Mouse (Mus musculus): ENCODE data around the gene Prkar1b. TPM values are rescaled to one million over a fixed set of nuclear protein-coding genes. Genes with fewer than 3 reads are reported as not detected.

Gene Prkar1b
- polyA plus RNA-seq, 1 experiment = 6.6 TPM

DNA sequence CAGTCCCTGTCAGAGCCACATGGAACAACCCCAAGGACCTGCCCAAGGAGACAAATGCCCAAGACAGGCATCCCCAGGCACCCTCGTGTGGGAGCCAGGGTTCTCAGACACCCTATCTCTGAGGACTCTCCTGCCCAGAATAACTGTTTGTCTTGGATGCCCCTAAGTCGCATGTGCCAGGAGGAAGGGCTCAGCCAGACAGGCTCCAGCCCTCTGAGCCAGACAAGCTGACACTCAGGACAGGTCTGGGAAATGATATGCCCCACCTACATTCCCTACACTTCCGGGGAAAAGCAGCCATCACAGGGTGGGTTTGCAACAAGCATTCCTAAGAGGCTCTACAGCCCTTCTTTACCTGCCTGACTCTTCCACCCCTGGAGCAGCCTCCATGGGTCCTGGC is 172.0 kb downstream of the Prkar1b start:
- TF ChIP-seq CTCF (IDR thresholded peaks at IDR 0.05; ENCODE audit: control insufficient read depth, insufficient read depth, low read length) = no peak
- TF ChIP-seq POLR2A (IDR thresholded peaks at IDR 0.05; ENCODE audit: borderline replicate concordance, control insufficient read depth, low read depth, low read length) = no peak
- WGBS = 75% methylated on average over 3 of the region's 3 CpGs
- Histone ChIP-seq H3K27ac (ENCODE audit: control insufficient read depth, insufficient read depth, low read depth, low read length, poor library complexity) (no peak overlapping the region), H3K4me3 (replicated peaks; ENCODE audit: control insufficient read depth, low read depth, low read length) (no peak overlapping the region), H3K4me1 (ENCODE audit: control insufficient read depth, insufficient read depth, low read length) (no peaks in the 10 kb centered on the region)

DNA sequence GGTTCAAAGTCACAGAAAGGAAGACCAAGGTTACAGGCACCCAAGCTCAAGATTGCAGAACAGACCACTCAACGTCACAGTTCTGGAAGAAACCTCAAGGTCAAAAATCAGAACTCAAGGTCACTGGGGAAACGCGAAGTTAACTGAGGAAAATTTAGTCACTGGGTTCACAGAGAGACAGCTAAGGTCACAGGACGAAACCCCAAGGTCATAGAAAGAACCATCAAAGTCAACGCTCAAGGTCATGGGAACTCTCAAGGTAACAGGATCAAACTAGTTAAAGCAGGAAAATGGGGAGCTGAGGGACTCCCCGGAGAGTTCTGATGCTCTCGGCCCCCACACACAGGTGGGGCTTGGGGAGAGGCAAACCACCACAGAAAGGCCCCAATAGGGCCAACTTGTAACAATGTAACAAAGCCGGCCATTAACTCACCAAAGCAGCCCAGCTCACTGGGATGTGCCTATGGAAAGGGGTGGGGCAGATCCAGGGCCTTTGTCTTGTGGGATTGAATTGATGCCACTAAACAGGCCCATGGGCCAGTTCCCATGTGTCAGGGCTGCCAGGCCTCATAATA is 174.8 kb downstream of the Prkar1b start:
- H3K4me3 ChIP-seq (replicated peaks; ENCODE audit: control insufficient read depth, low read depth, low read length) = no peak overlapping the region
- TF ChIP-seq CTCF (IDR thresholded peaks at IDR 0.05; ENCODE audit: control insufficient read depth, insufficient read depth, low read length) (no peak), POLR2A (IDR thresholded peaks at IDR 0.05; ENCODE audit: borderline replicate concordance, control insufficient read depth, low read depth, low read length) (no peak)
- no peaks in the 10 kb centered on the region for H3K4me1 ChIP-seq (ENCODE audit: control insufficient read depth, insufficient read depth, low read length)
- H3K27ac ChIP-seq (ENCODE audit: control insufficient read depth, insufficient read depth, low read depth, low read length, poor library complexity) = no peak overlapping the region
- WGBS = 86% methylated on average over 8 of the region's 8 CpGs

DNA sequence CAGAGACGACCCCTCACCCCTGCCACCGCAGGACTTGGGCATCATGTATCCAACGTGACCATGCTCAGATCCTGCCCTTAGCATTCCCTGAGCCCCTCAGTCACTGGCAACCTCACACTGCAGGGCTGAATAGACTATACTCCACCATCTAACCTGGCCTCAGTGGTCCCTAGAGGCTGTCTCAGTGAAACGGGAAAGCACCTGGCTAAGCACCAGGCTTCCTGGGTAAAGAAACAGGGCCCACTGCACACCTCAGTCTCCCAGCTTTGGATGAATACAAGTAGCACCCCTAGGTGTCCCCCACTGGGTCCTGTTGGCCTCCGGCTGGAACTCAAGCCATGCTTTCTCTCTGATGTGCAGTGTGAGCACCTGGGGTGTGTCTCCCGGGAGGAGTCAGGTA is 176.3 kb downstream of the Prkar1b start:
- Histone ChIP-seq H3K27ac (ENCODE audit: control insufficient read depth, insufficient read depth, low read depth, low read length, poor library complexity) (no peak overlapping the region), H3K4me3 (replicated peaks; ENCODE audit: control insufficient read depth, low read depth, low read length) (no peak overlapping the region), H3K4me1 (ENCODE audit: control insufficient read depth, insufficient read depth, low read length) (no peaks in the 10 kb centered on the region)
- WGBS = 86% methylated on average over 6 of the region's 6 CpGs
- TF ChIP-seq POLR2A (IDR thresholded peaks at IDR 0.05; ENCODE audit: borderline replicate concordance, control insufficient read depth, low read depth, low read length) = no peak
- no peak for TF ChIP-seq CTCF (IDR thresholded peaks at IDR 0.05; ENCODE audit: control insufficient read depth, insufficient read depth, low read length)

DNA sequence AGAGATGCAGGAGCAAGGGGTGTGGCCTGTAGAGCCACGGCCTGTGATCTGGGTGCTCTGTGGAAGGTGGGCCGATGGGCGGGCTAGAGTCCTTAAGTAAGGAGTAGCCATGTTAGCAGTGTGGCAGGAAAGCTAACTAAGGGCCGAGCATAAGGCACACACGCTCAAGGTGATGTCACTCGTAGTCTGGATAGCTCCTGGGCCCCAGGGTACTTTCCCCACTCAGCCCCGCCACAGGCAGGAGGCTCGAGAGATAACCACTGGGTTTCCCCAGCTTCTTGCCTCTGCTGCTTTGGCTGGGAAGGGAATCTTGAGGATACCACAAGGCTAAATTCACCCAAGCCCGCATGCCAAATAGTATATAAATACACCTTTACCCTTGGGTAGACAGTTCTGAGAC is 178.4 kb downstream of the Prkar1b start:
- TF ChIP-seq CTCF (IDR thresholded peaks at IDR 0.05; ENCODE audit: control insufficient read depth, insufficient read depth, low read length) (no peak), POLR2A (IDR thresholded peaks at IDR 0.05; ENCODE audit: borderline replicate concordance, control insufficient read depth, low read depth, low read length) (no peak)
- WGBS = 77% methylated on average over 9 of the region's 9 CpGs
- Histone ChIP-seq H3K4me3 (replicated peaks; ENCODE audit: control insufficient read depth, low read depth, low read length) (no peak overlapping the region), H3K27ac (ENCODE audit: control insufficient read depth, insufficient read depth, low read depth, low read length, poor library complexity) (no peak overlapping the region), H3K4me1 (ENCODE audit: control insufficient read depth, insufficient read depth, low read length) (no peaks in the 10 kb centered on the region)

DNA sequence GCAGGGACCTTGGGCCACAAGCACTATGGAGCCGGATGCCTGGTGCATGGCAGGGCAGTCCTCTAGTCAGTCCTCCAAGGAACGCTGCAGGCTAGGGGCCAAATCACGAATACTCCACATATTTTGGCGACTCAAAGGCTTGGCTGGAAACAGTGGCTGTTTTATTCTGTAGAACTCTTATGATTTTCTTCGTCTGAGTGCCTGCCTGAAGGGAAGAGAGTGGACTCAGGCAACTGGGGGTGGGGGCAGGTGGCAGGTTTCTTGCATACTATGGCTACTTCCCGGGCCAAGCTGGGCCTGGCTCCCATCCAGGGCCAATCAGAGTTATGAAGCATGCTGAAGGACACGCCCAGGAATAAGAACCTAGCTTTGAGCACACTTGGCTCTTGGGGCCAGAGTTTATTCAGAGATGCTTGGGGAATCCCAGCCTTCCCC is 179.7 kb downstream of the Prkar1b start:
- no peaks in the 10 kb centered on the region for H3K4me1 ChIP-seq (ENCODE audit: control insufficient read depth, insufficient read depth, low read length)
- TF ChIP-seq POLR2A (IDR thresholded peaks at IDR 0.05; ENCODE audit: borderline replicate concordance, control insufficient read depth, low read depth, low read length) = no peak
- TF ChIP-seq CTCF (IDR thresholded peaks at IDR 0.05; ENCODE audit: control insufficient read depth, insufficient read depth, low read length) = no peak
- WGBS = 64% methylated on average over 7 of the region's 7 CpGs
- H3K4me3 ChIP-seq (replicated peaks; ENCODE audit: control insufficient read depth, low read depth, low read length) = no peak overlapping the region
- H3K27ac ChIP-seq (ENCODE audit: control insufficient read depth, insufficient read depth, low read depth, low read length, poor library complexity) = no peak overlapping the region

Other genes with a start within 250 kb of the Prkar1b start
- 5.6 and 6.8 TPM in 2 replicates for gene Pdgfa, start 152.6 kb downstream of the Prkar1b start, polyA plus RNA-seq (2011; ENCODE audit: insufficient read depth, insufficient read length, low replicate concordance, missing spikeins)
- 4.1 and 6.5 TPM in 2 replicates for gene Dnaaf5, start 222 bp upstream of the Prkar1b start, polyA plus RNA-seq (2011; ENCODE audit: insufficient read depth, insufficient read length, low replicate concordance, missing spikeins)
- 26.5 and 27.1 TPM in 2 replicates for gene Sun1, start 50.6 kb upstream of the Prkar1b start, polyA plus RNA-seq (2011; ENCODE audit: insufficient read depth, insufficient read length, low replicate concordance, missing spikeins)
- 43.5 and 60.2 TPM in 2 replicates for gene Get4, start 102.3 kb upstream of the Prkar1b start, polyA plus RNA-seq (2011; ENCODE audit: insufficient read depth, insufficient read length, low replicate concordance, missing spikeins)
- 12.1 and 26.4 TPM in 2 replicates for gene Adap1, start 175.6 kb upstream of the Prkar1b start, polyA plus RNA-seq (2011; ENCODE audit: insufficient read depth, insufficient read length, low replicate concordance, missing spikeins)
- gene Cox19, start 201.4 kb upstream of the Prkar1b start, polyA plus RNA-seq (2011; ENCODE audit: insufficient read depth, insufficient read length, low replicate concordance, missing spikeins) = 27.6 and 39.3 TPM in 2 replicates
- not detected in 2 replicates for gene Cyp2w1, start 202.6 kb upstream of the Prkar1b start, polyA plus RNA-seq (2011; ENCODE audit: insufficient read depth, insufficient read length, low replicate concordance, missing spikeins)
- gene Gpr146, start 227.7 kb upstream of the Prkar1b start, polyA plus RNA-seq (2011; ENCODE audit: insufficient read depth, insufficient read length, low replicate concordance, missing spikeins) = 14.6 and 20.1 TPM in 2 replicates

All from bone marrow, adult 2 months (tissue).